Mouse (Mus musculus): Measurements from ENCODE around the gene 4930438A08Rik. TPM values are rescaled to one million over a fixed set of nuclear protein-coding genes. Genes with fewer than 3 reads are reported as not detected.

4930438A08Rik gene
- polyA plus RNA-seq, 1 experiment from 2014 or later, result not detected

- Histone ChIP-seq H3K4me2 (ENCODE audit: low read length) (peak overlapping the region; percentile 77), H3K9me3 (ENCODE audit: control insufficient read depth, low read length) (no peaks in the 10 kb centered on the region), H3K27ac (replicated peaks in 1 of 2; ENCODE audit: control insufficient read depth in 1 of 2, insufficient read depth in 1 of 2, low read depth in 2 of 2, low read length in 2 of 2) (peak overlapping the region; percentile 57 to 62), H3K36me3 (ENCODE audit: control insufficient read depth, insufficient read depth, low read length) (peaks cover 32% of the 10 kb centered on the region), H3K9ac (ENCODE audit: low read length) (peak overlapping the region; percentile 88), H3K4me1 (ENCODE audit: control insufficient read depth in 2 of 2, insufficient read depth in 2 of 2, low read length in 2 of 2) (peaks cover 10 to 23% of the 10 kb centered on the region in 2 experiments), H3K27me3 (ENCODE audit: control insufficient read depth, insufficient read depth, low read length) (no peaks in the 10 kb centered on the region), H3K4me3 (ENCODE audit: control insufficient read depth in 1 of 2, insufficient read depth in 1 of 2, low read depth in 1 of 2, low read length in 2 of 2) (peak overlapping the region; percentile 69 to 95)
- WGBS, result under 1% methylated on average over 21 of the region's 21 CpGs
- no peak; the same call in 1 of the 2 replicates for ATAC-seq (ENCODE audit: insufficient number of reproducible peaks, insufficient read depth, low FRiP score, low read depth)
These were observed 55.3 kb downstream of the 4930438A08Rik start for GRCm38 (mm10) chr11:58329906-58330275.

- peak within 1 kb of the TSS; percentile 85 for H3K4me2 ChIP-seq (ENCODE audit: low read length)
- peak within 1 kb of the TSS; percentile 88 for H3K9ac ChIP-seq (ENCODE audit: low read length)
- peak within 1 kb of the TSS; percentile 69 to 95 for H3K4me3 ChIP-seq (ENCODE audit: control insufficient read depth in 1 of 2, insufficient read depth in 1 of 2, low read depth in 1 of 2, low read length in 2 of 2)
- peak within 1 kb of the TSS; percentile 62 to 83 for H3K27ac ChIP-seq (replicated peaks in 1 of 2; ENCODE audit: control insufficient read depth in 1 of 2, insufficient read depth in 1 of 2, low read depth in 2 of 2, low read length in 2 of 2)
- no peaks in the 10 kb centered on the region for H3K27me3 ChIP-seq (ENCODE audit: control insufficient read depth, insufficient read depth, low read length)
- under 1% methylated on average over 52 of the region's 52 CpGs for WGBS
- H3K36me3 ChIP-seq (ENCODE audit: control insufficient read depth, insufficient read depth, low read length), result peaks cover 32% of the 10 kb centered on the region
- H3K9me3 ChIP-seq (ENCODE audit: control insufficient read depth, low read length), result no peaks in the 10 kb centered on the region
- peaks cover 11 to 25% of the 10 kb centered on the region in 2 experiments for H3K4me1 ChIP-seq (ENCODE audit: control insufficient read depth in 2 of 2, insufficient read depth in 2 of 2, low read length in 2 of 2)
- peak; percentile 88 for ATAC-seq (ENCODE audit: insufficient number of reproducible peaks, insufficient read depth, low FRiP score, low read depth)
These were observed 55.9 kb downstream of the 4930438A08Rik start, which contains the start of the genes Zfp672 and Sh3bp5l for GRCm38 (mm10) chr11:58330276-58331148. Gene Zfp672 (minus strand): TSS chr11:58330339. Gene Sh3bp5l (plus strand): TSS chr11:58330724.

- peak; percentile 24; the same call in 1 of the 2 replicates for ATAC-seq (ENCODE audit: insufficient number of reproducible peaks, insufficient read depth, low FRiP score, low read depth)
- WGBS, result 12% methylated on average over 10 of the region's 10 CpGs
- H3K4me1 ChIP-seq (ENCODE audit: control insufficient read depth in 2 of 2, insufficient read depth in 2 of 2, low read length in 2 of 2), result peaks cover 11 to 25% of the 10 kb centered on the region in 2 experiments
- H3K9me3 ChIP-seq (ENCODE audit: control insufficient read depth, low read length), result no peaks in the 10 kb centered on the region
- H3K27me3 ChIP-seq (ENCODE audit: control insufficient read depth, insufficient read depth, low read length), result no peaks in the 10 kb centered on the region
- H3K36me3 ChIP-seq (ENCODE audit: control insufficient read depth, insufficient read depth, low read length), result peaks cover 35% of the 10 kb centered on the region
- H3K4me3 ChIP-seq (ENCODE audit: control insufficient read depth in 1 of 2, insufficient read depth in 1 of 2, low read depth in 1 of 2, low read length in 2 of 2), result peak overlapping the region; percentile 69 to 95
- peak overlapping the region; percentile 62 to 79; a peak in 2 of 4 replicates for H3K27ac ChIP-seq (replicated peaks in 1 of 2; ENCODE audit: control insufficient read depth in 1 of 2, insufficient read depth in 1 of 2, low read depth in 2 of 2, low read length in 2 of 2)
- peak overlapping the region; percentile 85 for H3K4me2 ChIP-seq (ENCODE audit: low read length)
- H3K9ac ChIP-seq (ENCODE audit: low read length), result peak overlapping the region; percentile 88
These were observed 56.5 kb downstream of the 4930438A08Rik start for GRCm38 (mm10) chr11:58331149-58331495.

GRCm38 (mm10) chr11:58331546-58331945, 56.9 kb downstream of the 4930438A08Rik start:
- no peak for ATAC-seq (ENCODE audit: insufficient number of reproducible peaks, insufficient read depth, low FRiP score, low read depth)
- peak overlapping the region; percentile 69 to 95 for H3K4me3 ChIP-seq (ENCODE audit: control insufficient read depth in 1 of 2, insufficient read depth in 1 of 2, low read depth in 1 of 2, low read length in 2 of 2)
- H3K27me3 ChIP-seq (ENCODE audit: control insufficient read depth, insufficient read depth, low read length), result no peaks in the 10 kb centered on the region
- H3K4me2 ChIP-seq (ENCODE audit: low read length), result peak overlapping the region; percentile 85
- peaks cover 11 to 25% of the 10 kb centered on the region in 2 experiments for H3K4me1 ChIP-seq (ENCODE audit: control insufficient read depth in 2 of 2, insufficient read depth in 2 of 2, low read length in 2 of 2)
- 79% methylated on average over 6 of the region's 6 CpGs for WGBS
- H3K9me3 ChIP-seq (ENCODE audit: control insufficient read depth, low read length), result no peaks in the 10 kb centered on the region
- peak overlapping the region; percentile 88 for H3K9ac ChIP-seq (ENCODE audit: low read length)
- peaks cover 38% of the 10 kb centered on the region for H3K36me3 ChIP-seq (ENCODE audit: control insufficient read depth, insufficient read depth, low read length)
- H3K27ac ChIP-seq (replicated peaks in 1 of 2; ENCODE audit: control insufficient read depth in 1 of 2, insufficient read depth in 1 of 2, low read depth in 2 of 2, low read length in 2 of 2), result no peak overlapping the region

GRCm38 (mm10) chr11:58334746-58335145, 60.1 kb downstream of the 4930438A08Rik start:
- peak overlapping the region in 1 of 2 experiments; percentile 64; a peak in 2 of 4 replicates for H3K27ac ChIP-seq (replicated peaks in 1 of 2; ENCODE audit: control insufficient read depth in 1 of 2, insufficient read depth in 1 of 2, low read depth in 2 of 2, low read length in 2 of 2)
- H3K27me3 ChIP-seq (ENCODE audit: control insufficient read depth, insufficient read depth, low read length), result no peaks in the 10 kb centered on the region
- no peak overlapping the region for H3K4me2 ChIP-seq (ENCODE audit: low read length)
- ATAC-seq (ENCODE audit: insufficient number of reproducible peaks, insufficient read depth, low FRiP score, low read depth), result no peak
- H3K9me3 ChIP-seq (ENCODE audit: control insufficient read depth, low read length), result no peaks in the 10 kb centered on the region
- no peak overlapping the region for H3K4me3 ChIP-seq (ENCODE audit: control insufficient read depth in 1 of 2, insufficient read depth in 1 of 2, low read depth in 1 of 2, low read length in 2 of 2)
- peaks cover 55% of the 10 kb centered on the region for H3K36me3 ChIP-seq (ENCODE audit: control insufficient read depth, insufficient read depth, low read length)
- H3K9ac ChIP-seq (ENCODE audit: low read length), result no peak overlapping the region
- WGBS, result 14% methylated on average over 3 of the region's 3 CpGs
- peaks cover 9 to 17% of the 10 kb centered on the region in 2 experiments for H3K4me1 ChIP-seq (ENCODE audit: control insufficient read depth in 2 of 2, insufficient read depth in 2 of 2, low read length in 2 of 2)

Other genes starting within 250 kb of the 4930438A08Rik start
- not detected in 2 replicates for gene Gm12248, start 181.7 kb upstream of the 4930438A08Rik start, polyA plus RNA-seq (2014; fragmentation: Nextera tagmentation; extraction: Ambion mirVana)
- 76.4 and 77.7 TPM in 2 replicates for gene Cnot8, start 170.6 kb upstream of the 4930438A08Rik start, polyA plus RNA-seq (2014; fragmentation: Nextera tagmentation; extraction: Ambion mirVana)
- 13.3 and 14.1 TPM in 2 replicates for gene Gemin5, start 106.3 kb upstream of the 4930438A08Rik start, polyA plus RNA-seq (2014; fragmentation: Nextera tagmentation; extraction: Ambion mirVana)
- 107 and 116 TPM in 2 replicates for gene Mrpl22, start 103.1 kb upstream of the 4930438A08Rik start, polyA plus RNA-seq (2014; fragmentation: Nextera tagmentation; extraction: Ambion mirVana)
- gene Igtp, start 75.2 kb upstream of the 4930438A08Rik start, polyA plus RNA-seq (2014; fragmentation: Nextera tagmentation; extraction: Ambion mirVana), result 6.2 and 7.9 TPM in 2 replicates
- gene Irgm2, start 75.2 kb upstream of the 4930438A08Rik start, polyA plus RNA-seq (2014; fragmentation: Nextera tagmentation; extraction: Ambion mirVana), result 4.3 and 5.6 TPM in 2 replicates
- gene Zfp692, start 32.3 kb downstream of the 4930438A08Rik start, polyA plus RNA-seq (2014; fragmentation: Nextera tagmentation; extraction: Ambion mirVana), result 6.9 and 7.6 TPM in 2 replicates
- 33.9 and 38.4 TPM in 2 replicates for gene Zfp672, start 55.5 kb downstream of the 4930438A08Rik start, polyA plus RNA-seq (2014; fragmentation: Nextera tagmentation; extraction: Ambion mirVana)
- 19.2 and 19.5 TPM in 2 replicates for gene Sh3bp5l, start 55.9 kb downstream of the 4930438A08Rik start, polyA plus RNA-seq (2014; fragmentation: Nextera tagmentation; extraction: Ambion mirVana)
- not detected in 2 replicates for gene Lypd8, start 104.2 kb downstream of the 4930438A08Rik start, polyA plus RNA-seq (2014; fragmentation: Nextera tagmentation; extraction: Ambion mirVana)
- gene 1810065E05Rik, start 146.3 kb downstream of the 4930438A08Rik start, polyA plus RNA-seq (2014; fragmentation: Nextera tagmentation; extraction: Ambion mirVana), result not detected in 2 replicates
- not detected in 2 replicates for gene Gm12253, start 157.8 kb downstream of the 4930438A08Rik start, polyA plus RNA-seq (2014; fragmentation: Nextera tagmentation; extraction: Ambion mirVana)
- not detected in 2 replicates for gene Lypd9, start 178.1 kb downstream of the 4930438A08Rik start, polyA plus RNA-seq (2014; fragmentation: Nextera tagmentation; extraction: Ambion mirVana)
- not detected in 2 replicates for gene Olfr30, start 187.5 kb downstream of the 4930438A08Rik start, polyA plus RNA-seq (2014; fragmentation: Nextera tagmentation; extraction: Ambion mirVana)
- not detected in 2 replicates for gene Olfr332, start 217.8 kb downstream of the 4930438A08Rik start, polyA plus RNA-seq (2014; fragmentation: Nextera tagmentation; extraction: Ambion mirVana)
- not detected in 2 replicates for gene Olfr331, start 227.8 kb downstream of the 4930438A08Rik start, polyA plus RNA-seq (2014; fragmentation: Nextera tagmentation; extraction: Ambion mirVana)

All from heart, embryonic 14.5 days (tissue).